Mouse (Mus musculus) gonadal fat pad, adult 2 months (tissue): Measurements from ENCODE around the gene Fam19a5. TPM values are rescaled to one million over a fixed set of nuclear protein-coding genes. Genes with fewer than 3 reads are reported as not detected.

Experiments
- DNase-seq: peaks from one replicate; pipeline ENCODE4 v3.0.0-alpha.2; 2012; ENCODE audit warnings: low read depth
- polyA plus RNA-seq: library from polyadenylated mRNA; depleted of rRNA; stranded (reverse); fragments of >200 nt; gene quantifications from 2 replicates; pipeline ENCODE4 v1.2.3, GENCODE M21; 2012; rRNA removed

Fam19a5 gene
- 2.4 and 3.6 TPM in 2 replicates for polyA plus RNA-seq

DNA sequence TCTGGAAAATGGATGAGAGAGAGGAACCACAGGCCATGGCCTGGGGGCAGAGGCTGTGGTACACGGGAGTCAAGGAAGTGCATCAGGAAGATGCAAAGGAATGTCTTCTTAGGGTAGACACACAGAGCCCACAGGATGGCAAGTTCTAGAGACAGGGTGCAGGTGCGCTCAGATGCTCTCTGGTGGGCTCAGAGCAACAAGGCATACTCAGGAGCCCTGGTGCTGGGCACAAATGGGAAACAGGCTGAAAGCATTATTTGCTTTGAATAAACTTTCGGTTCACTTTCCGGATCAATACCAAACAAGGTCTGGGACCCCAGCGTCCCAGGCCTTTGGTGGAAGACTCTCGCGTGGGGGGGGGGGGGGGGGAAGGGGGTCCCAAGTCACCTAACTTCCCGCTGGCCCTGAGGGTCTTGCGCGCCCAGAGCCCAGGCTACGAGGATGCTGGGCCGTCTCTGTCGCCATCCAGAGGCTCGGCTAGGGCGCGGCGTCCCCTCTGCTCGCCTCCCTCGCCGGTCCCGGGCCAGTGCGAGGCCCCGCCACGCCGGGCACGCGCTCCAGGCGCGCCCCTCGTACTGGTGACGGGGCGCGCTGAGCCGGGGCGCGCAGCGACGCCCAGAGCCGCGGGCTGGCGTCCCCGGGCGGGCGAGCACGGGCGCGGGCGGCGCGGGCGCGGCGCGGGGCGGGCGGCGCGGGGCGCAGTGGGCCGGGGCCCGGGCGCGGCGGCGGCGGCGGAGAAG lies at the start of gene Fam19a5:
Gene Fam19a5 (plus strand): TSS at position 701 of the 740 bp plus-strand sequence.
- no peak for DNase-seq

DNA sequence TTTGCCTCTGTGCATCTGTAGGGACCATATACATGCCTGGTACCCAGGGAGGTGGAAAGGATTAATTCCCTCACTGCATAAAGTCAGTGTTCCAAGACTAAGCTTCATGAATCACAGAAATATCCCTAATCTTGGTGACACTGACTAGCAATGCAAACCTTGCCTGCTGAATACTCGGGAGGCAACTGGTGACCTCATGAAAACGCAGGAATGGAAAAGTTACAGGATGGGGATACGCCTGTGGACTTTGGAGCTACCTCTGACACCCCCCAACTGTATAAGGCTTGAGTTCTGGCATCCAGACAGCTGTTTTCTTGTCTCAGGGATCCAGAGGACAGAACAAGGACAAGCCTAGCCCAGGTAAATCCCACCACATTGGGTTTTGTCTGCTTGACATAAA lies 42.4 kb upstream of the Fam19a5 start:
- no peak for DNase-seq

DNA sequence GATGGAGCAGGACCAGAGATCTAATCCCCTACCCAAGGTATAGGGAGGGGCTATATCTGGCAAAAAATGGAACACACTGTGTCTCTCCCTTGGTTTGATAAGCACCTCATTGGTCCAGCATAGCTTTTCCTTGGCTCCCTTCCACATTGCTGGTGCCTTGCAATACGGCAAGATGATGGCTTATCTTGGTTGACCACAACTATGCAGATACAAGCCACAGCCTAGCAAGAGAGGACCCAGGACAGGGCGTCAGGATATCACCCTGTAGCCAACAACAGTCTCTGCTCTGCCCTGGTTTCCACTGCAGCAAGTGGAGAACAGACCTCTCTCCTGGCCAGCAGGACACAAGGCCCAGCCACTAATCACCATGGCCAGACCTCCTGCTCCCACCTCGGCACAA lies 36.8 kb upstream of the Fam19a5 start:
- no peak for DNase-seq

DNA sequence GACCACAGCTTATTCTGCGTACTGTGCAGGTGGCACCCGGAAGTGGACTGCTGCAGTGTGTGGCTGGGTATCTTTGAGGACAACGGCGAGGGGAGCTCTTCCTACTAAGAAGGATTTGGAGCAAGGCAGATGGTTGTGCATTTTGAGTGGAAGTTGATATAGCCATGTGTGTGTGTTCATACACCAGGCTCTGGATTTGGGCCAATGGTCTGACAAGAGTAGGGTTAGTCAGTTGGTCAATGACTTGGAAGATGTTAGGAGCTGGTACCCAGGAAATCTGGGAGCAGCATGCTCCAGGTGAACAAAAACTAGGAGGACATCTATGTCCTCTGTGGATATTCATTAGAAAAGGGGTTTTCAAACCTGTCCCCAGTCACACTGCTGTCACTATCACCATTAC lies 33.2 kb upstream of the Fam19a5 start:
- no peak for DNase-seq

DNA sequence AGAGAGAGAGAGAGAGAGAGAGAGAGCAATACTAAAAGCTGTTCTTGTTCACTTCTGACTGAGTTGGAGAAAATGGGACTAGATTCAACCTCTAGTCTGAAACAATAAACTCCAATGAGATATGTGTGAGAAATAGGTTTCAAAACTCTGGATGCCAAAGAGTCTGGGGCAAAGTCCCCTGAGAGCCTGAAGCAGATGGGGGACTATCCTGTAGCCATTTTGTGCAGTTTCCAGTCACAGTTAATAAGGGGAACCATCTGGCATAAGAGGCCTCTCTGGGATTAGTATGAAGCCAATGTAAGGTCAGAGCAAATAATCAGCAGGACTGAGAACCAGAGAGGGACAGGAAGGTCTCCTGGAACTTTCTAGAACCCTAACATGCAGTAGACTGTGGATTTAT lies 25.9 kb upstream of the Fam19a5 start:
- no peak for DNase-seq

- no peak for DNase-seq
These were observed 14.8 kb upstream of the Fam19a5 start for GRCm38 (mm10) chr15:87529271-87529670.

GRCm38 (mm10) chr15:87541656-87542055 lies 2.4 kb upstream of the Fam19a5 start:
- no peak for DNase-seq

DNA sequence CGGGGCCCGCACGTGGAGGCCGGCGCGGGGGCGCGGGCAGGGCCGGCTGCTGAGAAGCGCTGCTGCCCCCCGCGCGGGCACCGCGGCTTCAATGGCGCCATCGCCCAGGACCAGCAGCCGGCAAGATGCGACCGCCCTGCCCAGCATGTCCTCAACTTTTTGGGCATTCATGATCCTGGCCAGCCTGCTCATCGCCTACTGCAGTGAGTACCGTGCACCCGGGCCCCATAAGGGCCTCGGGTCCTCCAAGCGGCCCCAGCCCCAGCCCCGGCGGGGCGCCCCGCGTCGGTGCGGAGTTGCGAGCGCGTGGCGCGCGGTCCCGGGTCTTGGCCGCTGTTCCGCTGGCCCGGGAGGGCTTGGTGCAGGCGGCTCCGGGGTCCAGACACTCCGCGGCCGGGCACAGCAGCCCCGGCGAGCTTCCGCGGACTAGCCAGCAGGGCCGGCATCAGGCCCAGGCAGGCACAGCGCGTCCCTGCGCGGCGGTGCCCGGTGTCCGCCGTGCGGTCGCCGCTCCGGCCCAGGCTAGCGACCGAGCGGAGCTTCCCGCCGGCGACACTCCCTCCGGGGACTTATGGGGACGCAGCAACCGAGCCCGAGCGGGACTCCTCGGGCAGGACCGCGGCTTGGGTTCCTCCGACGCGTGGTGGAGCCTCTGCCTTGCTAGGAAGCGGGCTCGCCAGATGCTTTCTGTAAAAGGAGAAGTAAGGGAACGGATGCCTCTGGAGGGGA lies 466 bp downstream of the Fam19a5 start:
- no peak for DNase-seq

- DNase-seq: no peak
These were observed 1.1 kb downstream of the Fam19a5 start for GRCm38 (mm10) chr15:87545130-87545642.

GRCm38 (mm10) chr15:87545731-87546360 lies 1.7 kb downstream of the Fam19a5 start:
- DNase-seq: no peak

DNA sequence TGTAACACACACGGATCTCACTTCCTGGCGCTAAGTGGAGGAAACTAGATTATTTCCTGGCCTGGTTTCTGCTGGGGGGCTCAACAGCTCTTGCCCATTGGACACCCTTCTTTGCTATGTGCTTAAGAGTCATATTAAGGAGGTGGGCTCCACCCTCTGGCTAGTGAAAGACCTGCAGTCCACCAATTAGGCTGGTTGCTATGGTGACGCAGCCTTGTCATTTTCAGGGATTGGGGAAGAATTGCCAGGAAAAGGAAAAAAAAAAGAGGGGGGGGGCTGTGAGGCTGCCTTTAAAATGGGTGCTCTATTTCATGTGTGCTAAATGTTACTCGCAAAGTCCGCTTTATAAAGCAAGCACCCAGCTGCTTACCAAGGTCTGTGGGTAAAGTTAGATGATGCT lies 2.9 kb downstream of the Fam19a5 start:
- no peak for DNase-seq

GRCm38 (mm10) chr15:87549724-87550123 lies 5.6 kb downstream of the Fam19a5 start:
- no peak for DNase-seq

DNA sequence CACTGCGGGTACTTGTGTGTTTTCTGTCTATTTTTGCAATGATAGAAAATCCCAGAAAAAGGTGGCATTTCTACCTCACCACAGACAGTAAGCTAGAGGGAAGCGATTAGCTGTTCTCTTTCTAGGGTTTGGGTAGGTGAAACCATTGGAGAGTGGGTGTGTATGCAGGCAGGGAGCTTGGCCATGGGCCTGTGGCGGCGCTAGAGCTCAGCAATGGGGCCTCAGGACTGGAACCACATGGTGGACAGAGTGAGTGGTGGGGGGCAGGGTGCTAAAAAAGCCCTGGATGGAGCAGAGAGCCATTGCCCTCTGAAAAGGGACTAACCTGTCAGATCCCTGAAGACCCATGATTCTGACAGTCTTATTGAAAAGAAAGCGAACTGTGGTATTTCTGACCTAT lies 6.7 kb downstream of the Fam19a5 start:
- DNase-seq: no peak

DNA sequence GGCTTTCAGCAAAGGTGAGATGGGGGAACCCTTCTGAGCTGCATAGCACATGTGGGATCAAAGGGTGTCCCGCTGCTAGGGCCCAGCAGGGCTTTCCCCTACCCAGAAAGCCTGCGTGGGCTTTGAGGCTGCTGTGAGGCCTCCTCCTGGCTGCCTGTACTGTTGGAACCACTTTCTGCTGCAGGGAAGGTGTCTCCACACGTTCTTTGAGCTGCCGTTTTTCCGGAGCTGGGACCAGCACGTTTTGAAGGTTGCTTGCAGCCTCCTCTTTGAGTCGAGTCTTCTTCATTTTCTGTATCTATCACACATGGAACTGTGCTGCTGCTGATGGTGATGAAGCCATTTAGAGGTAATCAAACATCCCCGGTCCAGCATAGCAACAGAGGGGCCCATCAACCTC lies 7.5 kb downstream of the Fam19a5 start:
- no peak for DNase-seq

DNA sequence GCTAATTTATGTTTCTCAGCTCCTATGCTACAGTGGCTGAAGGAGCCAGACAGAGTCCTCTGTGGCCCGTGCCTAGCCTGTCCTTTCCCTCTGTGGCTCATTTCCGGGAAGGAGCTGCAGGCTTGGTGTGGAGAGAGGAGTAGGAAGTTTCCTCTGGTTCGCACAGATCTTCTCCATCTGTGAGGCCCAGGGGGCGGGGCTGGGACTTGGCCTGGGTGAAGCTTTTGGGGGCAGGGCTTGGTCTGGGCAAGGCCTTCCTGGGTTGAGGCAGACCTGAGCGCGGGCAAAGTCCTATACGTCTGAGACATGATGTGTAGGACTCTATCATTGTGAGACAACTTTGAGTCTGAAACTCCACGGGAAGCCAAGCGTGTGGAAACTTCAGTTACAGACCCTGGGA lies 11.7 kb downstream of the Fam19a5 start:
- DNase-seq: no peak

GRCm38 (mm10) chr15:87564331-87564730 lies 20.2 kb downstream of the Fam19a5 start:
- no peak for DNase-seq

DNA sequence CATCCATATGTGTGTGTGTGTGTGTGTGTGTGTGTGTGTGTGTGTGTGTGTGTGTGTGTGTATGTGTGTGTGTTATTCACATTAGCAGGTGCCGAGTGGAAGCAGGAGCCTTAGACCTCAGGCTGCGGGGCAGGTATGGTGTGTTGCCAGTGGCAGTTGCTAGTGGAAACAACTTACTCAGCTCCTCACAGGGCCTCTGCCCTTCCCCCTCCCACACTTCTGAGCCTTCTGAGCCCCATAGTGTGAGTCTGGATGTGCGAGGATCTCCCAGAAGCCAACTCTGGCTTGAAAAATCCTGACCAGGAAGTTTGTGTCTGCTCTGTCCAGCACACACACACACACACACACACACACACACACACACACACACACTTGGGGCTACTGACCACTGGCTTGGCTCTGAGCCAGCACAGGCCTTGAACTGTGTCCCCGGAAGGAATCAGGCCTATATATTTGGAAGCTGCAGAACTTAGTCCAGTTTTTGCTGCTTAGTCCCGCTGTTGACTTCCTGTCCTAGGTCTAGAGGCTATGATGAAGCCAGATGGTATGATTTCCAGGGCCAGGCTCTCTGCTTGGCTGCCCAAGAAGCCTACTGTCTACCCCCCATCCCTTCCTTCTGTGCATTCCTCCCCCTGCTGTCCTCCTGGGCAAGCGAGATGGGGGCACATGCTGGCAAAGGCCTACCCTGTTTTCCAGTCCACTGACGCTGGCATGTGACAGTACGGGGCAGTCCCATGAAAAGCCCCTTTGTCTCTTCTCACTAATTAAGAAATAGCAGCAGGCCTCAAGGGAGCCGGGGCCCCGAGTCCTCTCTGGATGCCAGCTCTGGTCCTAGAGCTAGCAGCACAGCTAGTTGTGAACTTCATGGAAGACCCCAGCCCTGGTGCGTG lies 22.2 kb downstream of the Fam19a5 start:
- DNase-seq: no peak

GRCm38 (mm10) chr15:87570182-87570581 lies 26.1 kb downstream of the Fam19a5 start:
- no peak for DNase-seq

DNA sequence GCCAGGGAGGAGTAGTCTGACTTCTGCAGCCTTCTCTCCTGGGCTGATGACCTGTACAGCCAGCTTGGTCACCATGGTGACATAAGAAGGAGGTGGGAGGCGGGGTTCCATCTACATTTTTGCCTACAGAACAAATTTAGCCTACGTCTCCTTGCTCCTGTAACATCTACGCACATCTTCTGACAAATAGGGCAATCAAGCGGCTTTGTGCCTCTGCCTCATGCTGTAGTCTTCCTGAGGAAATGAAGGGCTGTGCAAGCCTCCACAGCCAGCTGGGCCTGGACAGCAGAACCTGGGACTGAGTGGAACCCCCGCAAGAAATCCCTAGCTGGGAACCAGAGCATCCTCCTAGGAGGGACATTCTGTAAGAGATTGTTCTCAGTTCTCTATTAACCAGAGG lies 35.8 kb downstream of the Fam19a5 start:
- DNase-seq: no peak

GRCm38 (mm10) chr15:87583921-87584621 lies 40.0 kb downstream of the Fam19a5 start:
- DNase-seq: no peak

DNA sequence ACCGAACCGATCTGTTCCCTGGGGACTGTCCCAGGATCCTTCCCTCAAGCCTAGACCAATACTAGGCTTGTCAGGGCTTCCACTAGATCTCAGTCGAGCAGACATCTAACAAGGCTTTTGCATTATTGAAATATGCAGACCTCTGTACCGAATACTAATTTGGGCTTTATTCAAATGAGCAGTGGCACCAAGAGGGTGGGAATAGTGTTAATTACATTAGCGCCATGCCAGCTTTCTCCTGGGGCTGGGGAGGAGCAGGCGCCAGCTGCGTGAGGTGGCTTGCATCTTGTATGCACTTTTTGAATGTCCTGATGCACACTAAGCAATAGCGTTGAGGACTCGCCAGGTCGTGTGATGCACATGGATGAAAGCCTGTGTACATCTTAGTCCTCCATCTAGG lies 46.9 kb downstream of the Fam19a5 start:
- DNase-seq: no peak
